ENCODE assay signal across 8 mouse cellular contexts in the genomic region with DNA sequence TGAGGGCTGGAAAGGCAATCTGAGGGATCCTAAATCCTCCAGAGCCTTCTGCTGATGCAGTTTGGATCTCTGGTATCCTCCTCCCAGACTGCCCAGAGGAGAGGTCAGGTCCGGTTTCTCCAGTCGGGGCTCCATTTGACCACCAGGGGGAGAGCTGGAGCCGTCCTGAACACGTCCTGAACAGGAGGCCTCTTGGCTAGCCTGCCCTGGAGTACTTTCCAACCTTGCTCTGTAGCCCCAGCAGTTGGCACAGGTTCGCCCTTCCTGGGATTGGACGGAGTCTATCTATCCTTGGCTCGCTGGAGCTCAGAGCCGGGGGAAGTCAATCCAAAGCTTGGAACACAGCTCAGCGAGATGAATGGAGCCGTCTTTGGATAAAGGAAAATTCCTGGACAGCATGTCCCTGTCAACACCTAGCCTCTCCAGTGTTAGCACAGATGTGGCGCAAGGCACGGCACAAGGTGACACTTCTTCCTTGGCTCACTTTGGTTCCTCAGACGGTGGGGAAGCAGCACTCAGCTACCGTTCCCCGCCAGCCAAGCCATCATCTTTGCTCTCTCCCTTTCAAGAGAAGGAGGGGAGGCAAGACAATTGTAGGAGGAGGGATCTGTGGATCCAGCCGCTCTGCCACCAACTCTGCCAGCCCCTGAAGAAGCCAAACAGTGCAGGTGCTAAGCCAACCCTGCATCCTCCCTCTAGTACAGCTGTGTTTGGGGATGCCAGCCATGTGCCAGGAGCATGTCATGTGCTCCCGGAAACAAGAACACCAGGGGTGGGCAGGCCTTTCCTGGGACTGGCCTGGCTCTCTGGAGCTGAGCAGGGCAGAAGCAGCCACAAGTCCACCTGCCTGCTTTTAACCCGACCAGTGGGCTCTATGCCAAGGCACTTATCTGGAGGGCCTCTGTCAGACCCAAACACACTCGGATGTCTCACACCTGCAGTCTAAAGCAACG. TPM values are rescaled to one million over a fixed set of nuclear protein-coding genes. Genes with fewer than 3 reads are reported as not detected.
DNase-seq lines count a peak whose midpoint lies in the region; ATAC-seq lines count a peak whose summit lies in the region.

No protein-coding gene starts in this region.

- H3K4me1 ChIP-seq in embryonic facial prominence, embryonic 12.5 days = peaks cover 19% of the 10 kb centered on the region; the same call in 1 of the 2 replicates
- peaks cover 18% of the 10 kb centered on the region for H3K4me1 ChIP-seq in heart, embryonic 11.5 days (ENCODE audit: control insufficient read depth, insufficient read depth, low read length)
- peaks cover 11% of the 10 kb centered on the region for H3K4me1 ChIP-seq in kidney, embryonic 14.5 days (ENCODE audit: control insufficient read depth, insufficient read depth, low read length)
- H3K4me1 ChIP-seq in liver, embryonic 11.5 days (replicated peaks; ENCODE audit: control insufficient read depth, insufficient read depth, low read length) = peaks cover 3% of the 10 kb centered on the region; the same call in 1 of the 2 replicates

- H3K9ac ChIP-seq in embryonic facial prominence, embryonic 12.5 days = 0 out of 2 replicates have a peak overlapping the region, but pooled peaks have one; percentile 34
- peak overlapping the region; percentile 46; the same call in 1 of the 2 replicates for H3K9ac ChIP-seq in heart, embryonic 11.5 days (ENCODE audit: low read depth, low read length)
- H3K9ac ChIP-seq in kidney, embryonic 14.5 days (ENCODE audit: low read depth, low read length) = no peak overlapping the region
- no peak overlapping the region for H3K9ac ChIP-seq in liver, embryonic 11.5 days (ENCODE audit: low read depth, low read length)

- ATAC-seq in embryonic facial prominence, embryonic 12.5 days (ENCODE audit: insufficient number of reproducible peaks, insufficient read depth, low FRiP score, low TSS enrichment) = peak; percentile 53; the same call in 1 of the 2 replicates
- ATAC-seq in heart, embryonic 11.5 days (replicated peaks; ENCODE audit: insufficient number of reproducible peaks, low FRiP score, low TSS enrichment) = peak; percentile 63
- peak; percentile 68; the same call in 1 of the 2 replicates for ATAC-seq in kidney, embryonic 14.5 days (ENCODE audit: low FRiP score, low TSS enrichment)
- ATAC-seq in liver, embryonic 11.5 days (replicated peaks; ENCODE audit: low FRiP score) = peak; percentile 63

- H3K36me3 ChIP-seq in embryonic facial prominence, embryonic 12.5 days = peaks cover 4% of the 10 kb centered on the region; the same call in 1 of the 2 replicates
- peaks cover 7% of the 10 kb centered on the region for H3K36me3 ChIP-seq in heart, embryonic 11.5 days (ENCODE audit: control insufficient read depth, insufficient read depth, low read length)
- H3K36me3 ChIP-seq in kidney, embryonic 14.5 days (ENCODE audit: control insufficient read depth, insufficient read depth, low read length) = 0 out of 2 replicates have a peak, but pooled peaks cover 4% of the 10 kb centered on the region
- peaks cover 2% of the 10 kb centered on the region; the same call in 1 of the 2 replicates for H3K36me3 ChIP-seq in liver, embryonic 11.5 days (ENCODE audit: control insufficient read depth, insufficient read depth, low read length)

- peak; percentile 89 for DNase-seq in 3T3-L1 (ENCODE audit: low read depth, low spot score)
- DNase-seq in adrenal gland, adult 8-10 months = peak; percentile 70
- peak; percentile 82 for DNase-seq in liver, embryonic 11.5 days (ENCODE audit: low spot score)
- DNase-seq in naive thymus-derived CD4-positive, alpha-beta T cell, adult 2 months (ENCODE audit: low read depth) = peak; percentile 78
- peak; percentile 58 for DNase-seq in spleen, postnatal 36 days (ENCODE audit: low spot score in 2 of 2)

- WGBS in embryonic facial prominence, embryonic 12.5 days = 54% methylated on average over 20 of the region's 20 CpGs
- 28% methylated on average over 20 of the region's 20 CpGs for WGBS in heart, embryonic 11.5 days (ENCODE audit: insufficient replicate concordance)
- WGBS in kidney, embryonic 14.5 days = 55% methylated on average over 20 of the region's 20 CpGs
- 57% methylated on average over 20 of the region's 20 CpGs for WGBS in liver, embryonic 11.5 days

- H3K4me2 ChIP-seq in embryonic facial prominence, embryonic 12.5 days (replicated peaks) = no peak overlapping the region
- H3K4me2 ChIP-seq in heart, embryonic 11.5 days = peak overlapping the region; percentile 6; the same call in 1 of the 2 replicates
- no peak overlapping the region for H3K4me2 ChIP-seq in kidney, embryonic 14.5 days (replicated peaks; ENCODE audit: low read depth, low read length)
- H3K4me2 ChIP-seq in liver, embryonic 11.5 days = no peak overlapping the region

- H3K9me3 ChIP-seq in embryonic facial prominence, embryonic 12.5 days = no peaks in the 10 kb centered on the region
- H3K9me3 ChIP-seq in heart, embryonic 11.5 days (replicated peaks; ENCODE audit: control insufficient read depth, low read length) = no peaks in the 10 kb centered on the region
- no peaks in the 10 kb centered on the region for H3K9me3 ChIP-seq in kidney, embryonic 14.5 days (ENCODE audit: control insufficient read depth, low read length)
- no peaks in the 10 kb centered on the region for H3K9me3 ChIP-seq in liver, embryonic 11.5 days (ENCODE audit: control insufficient read depth, low read length)

- H3K27ac ChIP-seq in embryonic facial prominence, embryonic 12.5 days = peak overlapping the region; percentile 43
- H3K27ac ChIP-seq in heart, embryonic 11.5 days (ENCODE audit: low read depth, low read length) = peak overlapping the region; percentile 54
- no peak overlapping the region for H3K27ac ChIP-seq in kidney, embryonic 14.5 days (ENCODE audit: low read depth, low read length)
- H3K27ac ChIP-seq in liver, embryonic 11.5 days (ENCODE audit: low read depth, low read length) = no peak overlapping the region

- no peaks in the 10 kb centered on the region for H3K27me3 ChIP-seq in embryonic facial prominence, embryonic 12.5 days
- no peaks in the 10 kb centered on the region for H3K27me3 ChIP-seq in heart, embryonic 11.5 days (ENCODE audit: control insufficient read depth, insufficient read depth, low read length)
- no peaks in the 10 kb centered on the region for H3K27me3 ChIP-seq in kidney, embryonic 14.5 days (ENCODE audit: control insufficient read depth, insufficient read depth, low read length)
- H3K27me3 ChIP-seq in liver, embryonic 11.5 days (replicated peaks; ENCODE audit: control insufficient read depth, insufficient read depth, low read length) = no peaks in the 10 kb centered on the region

- H3K4me3 ChIP-seq in embryonic facial prominence, embryonic 12.5 days = no peak overlapping the region
- no peak overlapping the region for H3K4me3 ChIP-seq in heart, embryonic 11.5 days (ENCODE audit: low read depth, low read length)
- no peak overlapping the region for H3K4me3 ChIP-seq in kidney, embryonic 14.5 days (ENCODE audit: low read length)
- H3K4me3 ChIP-seq in liver, embryonic 11.5 days (ENCODE audit: low read depth, low read length) = no peak overlapping the region

RNA-seq across cellular contexts. Expression of gene Eno1, which starts 21.0 kb away (rescaled TPM):
- 100 to 1,000 TPM; 203 to 424 (median 307) TPM for total RNA-seq in adrenal gland, adult 8-10 months (2022)
- polyA plus RNA-seq in embryonic facial prominence, embryonic 12.5 days (2016; fragmentation: Nextera tagmentation; extraction: Ambion mirVana) = 1,519 and 1,577 TPM in 2 replicates
- polyA plus RNA-seq in heart, embryonic 11.5 days (2014; fragmentation: Nextera tagmentation; extraction: Ambion mirVana) = 2,057 and 2,150 TPM in 2 replicates
- 1,584 and 1,728 TPM in 2 replicates for polyA plus RNA-seq in kidney, embryonic 14.5 days (2014; fragmentation: Nextera tagmentation; extraction: Ambion mirVana)
- 2,392 and 2,590 TPM in 2 replicates for polyA plus RNA-seq in liver, embryonic 11.5 days (2014; fragmentation: Nextera tagmentation; extraction: Ambion mirVana)

RNA-seq across cellular contexts. Expression of gene Rere, which starts 23.9 kb away (rescaled TPM):
- 100 to 1,000 TPM; 108 to 187 (median 139) TPM for total RNA-seq in adrenal gland, adult 8-10 months (2022)
- polyA plus RNA-seq in embryonic facial prominence, embryonic 12.5 days (2016; fragmentation: Nextera tagmentation; extraction: Ambion mirVana) = 37.7 and 40.7 TPM in 2 replicates
- 26.0 and 29.1 TPM in 2 replicates for polyA plus RNA-seq in heart, embryonic 11.5 days (2014; fragmentation: Nextera tagmentation; extraction: Ambion mirVana)
- polyA plus RNA-seq in kidney, embryonic 14.5 days (2014; fragmentation: Nextera tagmentation; extraction: Ambion mirVana) = 31.2 and 49.9 TPM in 2 replicates
- 22.6 and 23.3 TPM in 2 replicates for polyA plus RNA-seq in liver, embryonic 11.5 days (2014; fragmentation: Nextera tagmentation; extraction: Ambion mirVana)

RNA-seq across cellular contexts. Expression of gene Car6, which starts 56.4 kb away (rescaled TPM):
- total RNA-seq in adrenal gland, adult 8-10 months (2022) = under 1 TPM in 3 of 4 experiments, not detected in 1; 0.30 to 0.70 (median 0.59) TPM
- 0.23 and 0.29 TPM in 2 replicates for polyA plus RNA-seq in embryonic facial prominence, embryonic 12.5 days (2016; fragmentation: Nextera tagmentation; extraction: Ambion mirVana)
- polyA plus RNA-seq in heart, embryonic 11.5 days (2014; fragmentation: Nextera tagmentation; extraction: Ambion mirVana) = 0.32 TPM in 1 of 2 replicates, not detected in the other
- not detected in 2 replicates for polyA plus RNA-seq in kidney, embryonic 14.5 days (2014; fragmentation: Nextera tagmentation; extraction: Ambion mirVana)
- polyA plus RNA-seq in liver, embryonic 11.5 days (2014; fragmentation: Nextera tagmentation; extraction: Ambion mirVana) = not detected in 2 replicates

Comparison
In these comparisons a context has a peak if more than half of its experiments do, and no peak if none do; other contexts are left out.
1. H3K27ac ChIP-seq: peak in embryonic facial prominence, embryonic 12.5 days (single experiment) and heart, embryonic 11.5 days (single experiment); none in kidney, embryonic 14.5 days (single experiment) and liver, embryonic 11.5 days (single experiment).
2. H3K9ac ChIP-seq: peak in embryonic facial prominence, embryonic 12.5 days (single experiment) and heart, embryonic 11.5 days (single experiment); none in kidney, embryonic 14.5 days (single experiment) and liver, embryonic 11.5 days (single experiment).
3. Peak in every context shown above with its lines, with median percentiles within 50 percentile points of each other: DNase-seq and ATAC-seq.